Mouse (Mus musculus) cerebral cortex, adult 2 months (tissue): ENCODE results near the gene Neurog3.

Source experiments
- WGBS: fragments of 180-500 bp; shearing (Covaris S2); methylation state at CpG from one replicate; pipeline ENCODE4 v1.1.7; 2018; 5-methylcytosine and 5-hydroxymethylcytosine counted together

The Neurog3 gene

GRCm38 (mm10) chr10:62132691-62133281 lies at the start of gene Neurog3:
TSS of gene Neurog3 (plus strand) at chr10:62133090.
- WGBS, result 1% methylated on average over 29 of the region's 29 CpGs

- 59% methylated on average over 2 of the region's 2 CpGs for WGBS
Observed at GRCm38 (mm10) chr10:62086044-62086443, 46.8 kb upstream of the Neurog3 start.

GRCm38 (mm10) chr10:62086826-62087225 lies 46.1 kb upstream of the Neurog3 start:
- WGBS, result 62% methylated on average over 5 of the region's 5 CpGs

DNA sequence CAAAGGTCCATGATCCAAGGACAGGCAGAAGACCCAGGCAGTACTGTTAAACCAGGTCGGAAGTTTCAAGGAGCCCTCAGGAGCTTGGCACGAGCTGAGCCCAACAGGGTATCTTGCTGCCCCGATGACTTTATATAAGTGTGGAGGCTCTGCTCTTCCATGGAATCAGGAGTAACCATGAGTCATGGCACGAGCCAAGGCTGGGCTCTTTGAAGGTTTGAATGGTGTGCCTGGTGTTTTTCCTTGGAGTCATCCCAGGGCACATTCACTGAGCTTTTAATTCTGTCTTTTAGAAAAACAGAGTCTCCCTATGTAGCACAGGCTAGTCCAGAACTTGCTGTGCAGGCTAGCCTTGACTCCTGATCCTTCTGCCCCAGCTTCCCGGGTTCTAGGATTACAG lies 44.5 kb upstream of the Neurog3 start:
- 61% methylated on average over 5 of the region's 5 CpGs for WGBS

GRCm38 (mm10) chr10:62089071-62089470 lies 43.8 kb upstream of the Neurog3 start:
- 43% methylated on average over 7 of the region's 7 CpGs for WGBS

GRCm38 (mm10) chr10:62093903-62094302 lies 39.0 kb upstream of the Neurog3 start:
- WGBS, result 71% methylated on average over 7 of the region's 7 CpGs

GRCm38 (mm10) chr10:62094401-62094800 lies 38.5 kb upstream of the Neurog3 start:
- WGBS, result 84% methylated on average over 6 of the region's 6 CpGs

GRCm38 (mm10) chr10:62099749-62100403 lies 33.0 kb upstream of the Neurog3 start:
- 65% methylated on average over 10 of the region's 10 CpGs for WGBS

GRCm38 (mm10) chr10:62101504-62102439 lies 31.1 kb upstream of the Neurog3 start:
- WGBS, result 12% methylated on average over 7 of the region's 7 CpGs

DNA sequence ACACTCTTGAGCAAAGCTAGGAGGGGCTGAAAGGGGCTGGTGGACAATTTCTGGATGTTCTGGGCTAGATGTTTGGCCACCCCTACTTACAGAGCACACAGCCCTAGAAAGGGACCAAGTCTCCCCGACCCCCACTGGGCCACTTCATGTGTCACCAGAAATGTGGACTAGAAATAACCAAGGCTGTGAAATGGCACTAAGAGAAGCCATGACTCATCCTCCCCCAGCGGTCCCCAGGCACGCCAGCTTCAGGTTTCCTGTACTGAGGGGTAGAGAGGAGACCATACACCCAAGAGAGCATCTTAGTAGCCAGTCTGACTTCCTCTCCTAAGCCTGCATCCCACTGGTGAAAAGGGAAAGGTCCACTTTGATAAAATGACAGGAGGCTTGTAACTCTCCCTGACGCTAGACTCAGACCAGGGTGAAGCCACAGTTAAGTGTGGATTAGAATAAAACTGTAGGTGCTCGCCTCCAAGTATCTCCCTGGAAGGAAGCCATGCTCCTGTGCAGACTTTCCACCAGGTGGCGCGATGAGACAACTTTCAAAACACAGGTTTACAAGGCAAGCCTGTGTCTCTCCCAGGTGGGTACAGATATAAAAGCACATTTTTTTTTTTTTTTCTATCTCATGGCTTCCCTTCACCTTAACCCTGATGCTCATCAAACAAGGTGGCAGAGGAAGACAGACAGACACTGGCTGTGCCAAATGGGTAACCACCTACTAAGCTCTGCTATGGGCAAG lies 27.9 kb upstream of the Neurog3 start:
- 15% methylated on average over 7 of the region's 7 CpGs for WGBS

DNA sequence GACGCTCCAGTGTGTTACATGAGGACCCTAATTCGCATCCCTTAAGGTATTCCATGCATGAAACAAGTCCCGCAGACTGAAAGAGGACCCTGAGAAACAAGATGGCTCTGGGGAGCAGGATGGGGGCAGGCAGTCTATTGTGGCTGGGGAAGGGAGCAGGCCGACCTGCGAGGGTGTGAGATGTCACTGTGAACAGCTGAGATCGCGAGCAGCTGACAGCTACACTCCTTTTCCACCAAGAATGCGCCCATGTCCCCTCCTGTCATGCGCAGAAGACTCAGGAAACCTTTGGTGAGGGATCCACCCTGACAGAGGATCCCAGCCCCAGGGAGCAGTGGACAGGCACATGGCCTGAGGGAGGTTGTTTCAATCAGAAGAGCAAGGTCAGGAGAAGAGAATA lies 25.8 kb upstream of the Neurog3 start:
- WGBS, result 81% methylated on average over 9 of the region's 9 CpGs

DNA sequence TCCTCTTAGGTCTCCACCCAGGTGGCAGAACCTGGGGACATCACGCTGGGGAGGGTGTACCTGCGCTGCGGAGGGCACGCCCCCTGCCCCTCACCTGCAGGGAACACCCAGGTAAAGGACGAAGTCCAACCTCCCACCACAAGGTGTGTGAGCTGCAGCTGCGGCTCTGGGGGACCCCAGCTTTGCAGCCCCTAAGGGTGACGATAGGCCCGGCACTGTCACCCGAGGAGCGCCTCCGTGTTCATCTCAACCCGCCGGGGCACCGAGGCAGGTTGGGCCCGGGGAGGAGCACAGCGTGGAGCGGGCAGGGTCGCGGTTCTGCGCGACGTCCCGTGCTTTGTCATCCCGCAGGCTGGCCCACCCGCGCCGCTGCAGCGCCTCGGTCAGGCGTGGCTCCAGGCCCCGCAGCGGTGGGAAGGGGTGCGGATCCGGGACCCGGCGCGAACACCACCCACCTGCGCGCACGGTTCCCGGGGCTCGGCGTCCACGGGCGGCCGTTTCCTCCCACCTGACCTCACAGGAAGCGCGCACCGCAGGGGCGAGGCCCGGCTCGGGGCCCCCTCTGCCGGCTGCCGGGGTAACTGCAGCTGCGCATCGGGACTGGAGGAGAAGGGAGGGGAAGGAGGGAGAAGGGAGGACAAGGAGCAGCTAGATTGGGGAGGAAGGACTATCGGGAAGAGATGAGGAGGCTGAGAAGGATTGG lies 22.2 kb upstream of the Neurog3 start:
- WGBS, result under 1% methylated on average over 57 of the region's 57 CpGs

- WGBS, result 26% methylated on average over 6 of the region's 6 CpGs
Observed at GRCm38 (mm10) chr10:62111207-62111576, 21.7 kb upstream of the Neurog3 start.

DNA sequence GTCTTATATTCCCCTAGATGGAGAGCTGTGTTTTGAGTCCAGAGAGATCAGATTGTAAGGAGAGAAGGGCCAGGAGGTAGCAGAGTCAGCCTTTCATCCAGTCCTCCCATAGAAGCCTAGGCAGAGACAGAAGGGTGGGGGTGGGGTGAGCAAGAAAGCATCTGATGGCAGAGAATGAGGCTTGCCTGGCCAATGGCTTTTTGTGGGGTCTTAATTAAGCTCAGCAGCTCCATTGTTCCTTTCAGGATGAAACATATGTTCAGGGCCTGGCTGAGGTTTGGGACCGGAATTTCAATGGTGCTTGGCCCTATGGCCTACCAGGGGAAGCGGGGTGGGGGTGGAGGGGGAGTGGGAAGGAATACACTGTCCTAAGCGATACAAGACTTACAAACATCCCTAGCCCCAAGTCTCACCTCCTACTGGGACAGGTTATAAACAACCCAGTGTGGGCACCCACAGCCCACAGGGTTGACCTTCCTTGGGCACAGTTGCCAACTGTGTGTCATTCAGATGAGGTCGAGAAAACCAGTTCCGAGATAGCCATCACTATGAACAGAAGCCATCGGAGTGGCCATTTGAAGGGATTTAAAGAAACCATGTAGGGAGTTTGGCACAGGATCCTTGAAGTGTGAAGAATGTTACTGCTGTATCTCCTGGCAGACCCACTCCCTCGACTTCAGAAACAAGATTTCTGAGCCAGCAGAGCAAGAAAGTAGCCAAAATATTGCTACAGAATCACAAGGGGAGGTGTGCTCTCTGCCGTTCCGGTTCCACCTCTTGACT lies 18.8 kb upstream of the Neurog3 start:
- WGBS, result 42% methylated on average over 9 of the region's 9 CpGs

- WGBS, result 34% methylated on average over 6 of the region's 6 CpGs
Observed at GRCm38 (mm10) chr10:62127137-62127536, 5.8 kb upstream of the Neurog3 start.

- WGBS, result 36% methylated on average over 21 of the region's 21 CpGs
Observed at GRCm38 (mm10) chr10:62127711-62128231, 5.1 kb upstream of the Neurog3 start.

DNA sequence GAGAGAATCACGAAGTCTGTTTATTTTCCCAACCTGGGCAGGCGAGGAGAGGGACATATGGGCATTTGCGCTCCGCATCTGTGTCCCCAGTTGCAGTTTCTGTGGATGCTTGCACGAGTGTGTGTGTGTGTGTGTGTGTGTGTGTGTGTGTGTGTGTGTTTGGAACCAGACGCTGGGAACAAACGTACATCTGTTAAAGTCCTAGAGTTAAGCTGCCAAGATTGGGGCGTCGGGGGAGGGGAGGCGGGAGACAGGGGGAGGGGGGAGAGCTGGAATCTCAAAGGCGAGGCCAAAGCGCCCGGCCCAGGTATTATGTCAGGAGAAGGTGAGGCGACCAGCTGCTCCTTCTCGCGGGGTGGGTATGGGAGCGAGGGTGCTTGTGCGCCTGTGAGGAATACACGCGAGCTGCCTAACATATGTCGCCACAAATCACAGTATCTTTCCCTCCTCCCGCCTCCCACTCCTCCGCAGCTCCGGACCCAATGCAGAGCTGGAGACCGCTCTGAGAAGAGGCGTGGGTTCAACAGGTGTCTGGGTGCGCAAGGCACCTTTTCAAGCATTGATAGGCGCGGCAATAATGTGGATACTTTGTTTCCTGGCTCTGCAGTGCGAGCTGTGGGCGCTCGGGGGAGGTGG lies 4.5 kb upstream of the Neurog3 start:
- WGBS, result 1% methylated on average over 32 of the region's 32 CpGs

DNA sequence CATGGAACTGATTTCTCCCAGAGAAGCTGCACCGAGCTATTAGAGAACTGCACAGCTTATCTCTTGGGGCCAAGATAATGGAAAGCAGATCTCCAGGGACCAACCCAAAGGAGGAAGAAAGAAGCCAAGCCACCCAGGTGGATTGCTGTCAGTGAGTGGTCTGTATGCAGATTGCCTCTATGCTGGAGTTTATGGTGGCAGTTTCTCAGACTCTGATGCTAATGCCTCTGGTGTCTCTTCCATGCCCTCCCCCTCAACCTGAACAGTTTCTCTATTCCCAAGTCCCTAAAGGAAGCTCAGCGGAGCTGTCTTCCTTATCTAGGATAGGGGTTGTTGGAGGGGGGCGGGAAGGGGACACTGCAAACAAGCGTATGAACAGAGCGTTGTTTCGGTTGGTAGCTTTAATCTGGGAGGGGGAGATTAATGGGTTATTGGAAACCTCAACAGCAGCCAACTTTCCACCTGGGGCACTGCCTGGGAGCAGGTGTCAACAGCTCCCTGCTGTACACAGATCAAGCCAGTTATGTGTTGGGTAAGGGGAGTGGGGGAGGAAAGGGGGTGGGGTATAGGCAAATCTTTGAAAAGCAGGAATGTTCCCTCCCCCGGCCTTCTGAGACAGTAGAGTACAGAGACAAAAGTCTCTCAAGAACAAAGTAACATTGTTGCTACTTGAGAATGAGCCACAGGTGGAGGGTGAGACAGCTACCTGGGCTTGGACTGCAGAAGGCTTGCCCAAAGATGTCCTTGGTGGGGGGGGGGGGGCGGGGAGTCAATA lies 3.0 kb downstream of the Neurog3 start:
- WGBS, result 11% methylated on average over 8 of the region's 8 CpGs

DNA sequence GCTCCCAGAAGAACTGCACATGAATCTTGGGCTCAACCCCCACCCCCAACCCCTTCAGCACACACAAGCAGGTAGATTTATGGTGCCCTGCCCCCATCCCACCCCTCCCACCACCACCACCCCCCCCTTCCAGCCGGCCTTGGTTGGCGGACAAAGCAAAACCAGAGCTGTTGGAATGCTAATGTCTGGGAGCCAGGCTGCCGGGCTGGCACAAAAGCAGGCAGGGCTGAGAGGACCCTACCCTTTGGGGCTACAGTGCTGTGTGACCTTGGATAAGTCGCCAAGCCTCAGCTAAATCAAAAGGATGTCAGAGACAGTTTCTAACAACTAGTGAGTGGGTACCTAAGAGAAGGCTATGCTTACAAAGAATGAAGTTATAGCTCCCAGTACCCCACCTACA lies 4.3 kb downstream of the Neurog3 start:
- WGBS, result 30% methylated on average over 4 of the region's 4 CpGs
